Mouse (Mus musculus): ENCODE measurements at regions not wholly inside any gene's neighbourhood (a gene's known extent, or its start where the extent isn't known, plus 50 kb on each side); places are given as distances from the start of the nearest gene placed in this dataset.

- no peak for DNase-seq
These were observed 50.5 kb upstream of the Ednra start for GRCm38 (mm10) chr8:77774551-77775335.

GRCm38 (mm10) chr8:77775526-77775925 lies 51.3 kb upstream of the Ednra start:
- no peak for DNase-seq

GRCm38 (mm10) chr8:77777597-77777996 lies 53.3 kb upstream of the Ednra start:
- DNase-seq: no peak

GRCm38 (mm10) chr8:77785676-77786255 lies 61.5 kb upstream of the Ednra start:
- DNase-seq: no peak

DNA sequence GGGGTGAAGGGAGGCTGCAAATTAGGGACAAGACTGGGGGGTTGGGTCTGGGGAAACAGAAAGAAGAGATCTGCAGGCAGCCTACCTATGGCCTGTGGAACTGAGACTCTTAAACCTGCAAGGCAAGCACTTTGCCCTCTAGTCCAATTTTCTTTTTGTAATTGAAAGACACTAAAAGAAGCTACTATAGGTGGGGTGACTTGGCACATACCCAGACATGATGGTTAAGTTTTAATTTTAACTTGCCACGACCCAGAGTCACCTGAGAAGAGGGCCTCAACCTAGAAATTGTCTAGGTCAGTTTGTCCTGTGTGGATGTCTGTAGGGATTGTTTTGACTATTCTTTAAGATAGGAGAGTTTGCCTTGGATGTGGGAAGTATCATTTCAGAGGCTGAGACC lies 70.6 kb upstream of the Ednra start:
- DNase-seq: no peak

GRCm38 (mm10) chr8:77803147-77803903 lies 79.1 kb upstream of the Ednra start:
- peak; percentile 83 for DNase-seq

DNA sequence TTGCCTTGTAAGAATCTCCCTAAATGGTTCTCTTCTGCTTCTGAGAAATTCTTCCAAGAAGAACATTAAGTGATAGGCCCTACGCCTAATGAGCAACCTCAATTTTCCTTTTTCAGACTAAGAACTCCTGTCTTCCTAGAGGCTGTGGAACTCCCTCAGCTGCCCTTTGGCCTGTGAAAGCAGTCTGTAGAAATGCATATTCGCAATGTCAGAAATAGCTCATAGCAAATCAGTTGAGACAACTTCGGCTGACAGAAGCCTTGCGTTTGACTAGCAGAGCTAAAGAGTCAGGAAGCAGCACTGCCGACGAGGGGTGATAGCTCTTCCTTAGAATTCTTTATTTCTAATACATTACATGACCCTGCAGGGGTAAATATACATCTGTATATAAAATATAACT lies 80.3 kb upstream of the Ednra start:
- DNase-seq: no peak

- DNase-seq: no peak
These were observed 80.7 kb upstream of the Ednra start for GRCm38 (mm10) chr8:77804956-77805355.

- no peak for DNase-seq
These were observed 81.4 kb upstream of the Ednra start for GRCm38 (mm10) chr8:77805657-77806056.

DNA sequence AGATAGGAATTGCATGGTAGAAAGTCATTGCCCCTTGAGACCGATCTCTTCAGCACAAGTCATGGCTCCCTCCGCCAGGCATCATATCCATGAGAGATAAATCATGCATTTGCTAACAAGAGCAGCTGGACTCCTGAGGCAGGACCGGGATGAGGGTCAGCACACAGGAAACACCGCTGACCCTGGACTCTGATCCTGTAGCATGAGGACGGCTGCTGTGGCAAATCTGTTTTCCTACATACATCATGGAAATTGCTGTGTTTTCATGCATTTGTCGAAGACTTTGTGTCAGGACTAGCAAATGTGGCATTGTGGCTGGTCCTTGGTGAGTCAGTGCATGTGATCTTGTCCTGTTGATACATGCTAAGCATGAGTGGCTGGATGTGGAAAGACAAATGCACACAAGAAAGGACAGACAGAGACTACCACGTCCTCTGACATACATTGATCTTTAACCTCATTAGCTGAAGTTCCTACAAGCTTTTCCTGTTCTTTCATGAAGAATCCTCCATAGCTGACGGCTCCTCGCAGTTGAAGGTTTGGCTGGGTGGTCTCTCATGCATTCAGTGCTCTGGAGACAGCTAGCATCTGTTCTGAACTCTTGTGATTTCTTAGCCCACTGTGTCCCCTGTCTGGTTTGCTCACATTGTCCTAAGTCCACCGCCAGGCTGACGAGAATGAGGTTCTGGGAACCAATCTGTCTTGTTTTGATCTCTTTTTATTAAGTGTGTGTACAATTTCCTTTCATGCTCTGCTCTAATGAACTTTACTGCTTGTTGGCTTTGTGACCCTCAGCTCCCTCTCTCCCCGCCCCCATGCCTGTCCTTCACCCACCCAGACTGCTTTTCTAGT lies 90.8 kb upstream of the Ednra start:
- peak; percentile 79 for DNase-seq

DNA sequence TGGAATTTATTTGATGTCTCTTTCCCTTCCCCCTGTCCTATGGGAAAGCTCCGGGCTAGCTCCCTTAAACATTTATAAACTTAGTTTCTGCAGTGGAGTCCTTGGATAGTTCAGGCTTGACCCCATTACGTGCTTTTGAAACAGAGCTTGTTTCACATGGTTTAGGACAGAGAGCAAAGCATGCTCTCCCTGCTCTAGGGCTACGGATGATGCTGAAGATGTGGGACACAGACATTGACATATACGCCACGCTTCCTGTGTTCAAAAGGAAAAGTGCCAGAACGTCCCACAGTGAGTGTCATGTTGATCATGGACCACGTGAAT lies 91.3 kb upstream of the Ednra start:
- DNase-seq: peak; percentile 27

GRCm38 (mm10) chr8:77816217-77816616 lies 92.0 kb upstream of the Ednra start:
- no peak for DNase-seq

DNA sequence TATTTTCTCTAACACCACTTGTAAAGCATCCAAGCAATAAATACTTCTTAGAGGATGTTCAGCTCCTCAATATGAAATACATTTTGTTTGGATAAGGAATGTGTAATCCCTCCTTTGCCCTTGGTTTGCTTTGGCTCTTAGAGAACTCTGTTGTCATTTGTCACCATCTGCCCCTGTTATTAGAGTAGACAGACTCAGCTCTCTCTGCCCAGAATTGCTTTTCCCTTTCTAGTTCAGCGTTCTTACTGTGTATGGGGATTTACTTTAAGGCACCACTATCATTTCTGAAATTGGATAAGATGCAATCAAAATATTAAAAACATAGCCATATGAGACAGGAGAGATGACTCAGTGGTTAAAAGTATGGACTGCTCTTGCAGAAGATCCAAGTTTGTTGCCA lies 101.5 kb upstream of the Ednra start:
- DNase-seq: no peak

DNA sequence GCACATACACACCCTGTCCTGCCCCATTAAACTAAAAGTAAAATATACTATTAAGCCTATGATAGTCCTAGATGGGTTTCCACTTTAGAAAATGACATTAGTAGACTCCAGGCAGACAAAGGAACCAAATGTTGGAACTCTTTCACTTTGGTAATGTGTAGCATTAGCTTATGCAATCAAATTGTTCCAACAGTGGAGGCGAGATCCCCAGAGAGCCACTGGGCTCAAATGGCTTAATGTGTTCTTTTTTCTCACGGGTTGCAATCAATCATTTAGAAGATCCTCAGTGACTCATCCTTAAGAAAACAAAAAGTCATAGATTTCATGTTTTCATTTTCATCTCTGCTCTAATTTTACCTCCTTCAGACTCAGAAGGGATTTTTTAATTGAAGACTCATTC lies 102.0 kb upstream of the Ednra start:
- DNase-seq: no peak

DNA sequence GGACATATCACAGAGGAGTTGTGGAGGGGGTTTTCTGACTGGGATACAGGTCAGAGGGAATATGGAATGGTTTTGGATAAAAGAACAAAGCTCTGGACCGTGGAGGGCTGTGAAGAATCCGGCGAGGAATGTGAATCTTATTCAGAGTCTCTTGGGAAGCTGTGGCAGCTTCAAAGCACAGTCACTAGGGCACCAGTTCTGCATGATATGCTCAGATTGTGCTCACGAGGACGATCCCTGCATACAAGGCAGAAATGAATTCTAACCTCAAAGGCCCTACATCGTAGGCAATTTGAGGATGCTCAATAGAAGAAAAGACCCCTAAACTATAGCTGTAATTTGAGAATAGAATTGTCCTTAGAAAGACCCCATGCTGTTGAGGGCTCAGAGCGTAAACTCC lies 103.8 kb upstream of the Ednra start:
- no peak for DNase-seq

DNA sequence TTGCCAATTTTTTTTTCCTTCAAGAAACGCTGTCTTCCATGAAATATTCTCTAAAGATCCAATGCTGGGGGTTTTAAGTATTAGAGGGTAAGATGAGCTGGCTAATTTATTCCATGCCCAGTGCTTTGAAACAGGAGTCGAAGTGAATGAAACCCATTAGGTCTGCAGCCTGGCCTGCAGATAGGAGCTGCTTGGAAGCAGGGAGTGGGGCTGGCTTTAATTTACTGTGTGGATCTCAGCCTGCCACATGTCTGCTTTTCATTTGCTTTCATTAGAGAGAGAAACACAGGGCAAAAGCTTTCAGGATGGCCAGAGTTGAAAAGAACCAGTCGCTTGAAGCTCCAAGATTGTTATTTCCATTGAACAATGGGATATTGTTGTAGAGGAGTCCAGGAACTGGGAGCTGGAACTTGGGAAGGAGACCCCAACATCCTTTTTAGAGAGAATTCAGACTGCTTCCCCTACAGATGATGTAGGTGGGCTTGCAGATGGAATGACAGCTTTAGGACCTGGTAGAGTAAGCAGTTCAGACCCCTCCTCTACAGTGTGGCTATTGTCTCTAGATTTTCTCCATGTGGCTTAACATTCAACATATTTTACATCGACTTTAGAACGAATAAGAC lies 105.0 kb upstream of the Ednra start:
- DNase-seq: no peak

DNA sequence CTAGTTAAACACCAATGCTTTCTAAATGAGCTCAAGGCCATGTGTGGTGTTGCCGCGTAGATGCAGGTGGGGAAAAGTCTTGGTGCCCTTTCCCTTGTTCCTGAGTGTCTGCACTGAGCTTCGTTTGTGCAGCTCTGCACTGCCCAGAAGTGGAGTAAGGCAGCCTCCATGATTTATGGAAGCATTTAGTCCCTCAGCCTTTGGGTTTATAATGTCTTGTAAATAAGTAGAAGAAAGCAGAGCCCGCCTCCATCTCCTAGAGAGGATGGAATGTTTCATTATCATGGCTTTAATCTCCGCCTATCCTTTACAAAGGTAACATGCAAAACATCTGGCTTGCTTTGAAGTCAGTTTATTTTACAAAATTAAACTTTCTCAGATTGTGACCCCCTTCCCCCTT lies 105.5 kb upstream of the Ednra start:
- no peak for DNase-seq

DNA sequence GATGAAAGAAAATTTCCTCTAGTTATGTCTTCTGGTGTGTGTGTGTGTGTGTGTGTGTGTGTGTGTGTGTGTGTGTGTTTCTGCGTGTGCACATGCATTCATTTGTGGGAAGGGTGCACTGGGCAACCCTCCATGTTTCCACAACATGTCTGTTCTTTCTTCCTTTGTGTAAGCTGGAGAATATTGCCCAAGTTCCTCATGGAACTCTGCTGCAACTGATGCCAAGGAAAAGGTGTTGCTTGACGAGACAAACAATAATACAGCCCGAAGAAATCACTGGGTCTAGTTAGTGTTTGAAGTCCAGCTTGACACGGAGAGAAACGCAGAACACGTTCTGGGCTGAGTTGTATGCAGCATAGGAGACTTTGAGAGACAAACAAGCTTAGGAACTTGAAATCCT lies 110.0 kb upstream of the Ednra start:
- DNase-seq: peak; percentile 73

DNA sequence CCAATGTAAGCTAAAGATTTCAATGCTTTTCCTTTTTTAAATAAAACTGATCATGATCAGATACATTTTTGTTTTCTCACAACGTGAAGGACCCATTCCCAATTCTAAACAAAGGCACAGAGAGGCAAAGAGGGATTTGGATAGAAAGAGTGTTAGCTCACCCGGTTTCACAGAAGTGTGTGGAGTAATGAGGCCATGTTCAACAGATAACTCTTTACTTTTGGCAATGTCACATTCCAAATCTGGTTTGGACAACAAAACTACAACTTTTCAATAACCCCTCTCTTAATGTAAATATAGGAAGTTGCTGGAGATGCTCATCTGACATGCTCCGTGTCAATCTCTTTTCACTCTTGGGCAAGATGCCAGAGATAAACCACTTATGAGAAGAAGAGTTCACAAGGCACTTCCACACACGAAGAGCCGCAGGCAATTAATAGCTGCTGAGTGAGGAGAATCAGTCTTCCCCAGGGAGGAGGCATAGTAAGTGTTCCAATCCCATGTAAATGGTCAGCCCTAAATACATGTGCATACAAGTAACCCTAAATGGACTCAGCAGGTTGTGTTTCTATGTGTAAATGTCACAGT lies 112.7 kb upstream of the Ednra start:
- no peak for DNase-seq

GRCm38 (mm10) chr8:77842392-77843139 lies 118.3 kb upstream of the Ednra start:
- no peak for DNase-seq

DNA sequence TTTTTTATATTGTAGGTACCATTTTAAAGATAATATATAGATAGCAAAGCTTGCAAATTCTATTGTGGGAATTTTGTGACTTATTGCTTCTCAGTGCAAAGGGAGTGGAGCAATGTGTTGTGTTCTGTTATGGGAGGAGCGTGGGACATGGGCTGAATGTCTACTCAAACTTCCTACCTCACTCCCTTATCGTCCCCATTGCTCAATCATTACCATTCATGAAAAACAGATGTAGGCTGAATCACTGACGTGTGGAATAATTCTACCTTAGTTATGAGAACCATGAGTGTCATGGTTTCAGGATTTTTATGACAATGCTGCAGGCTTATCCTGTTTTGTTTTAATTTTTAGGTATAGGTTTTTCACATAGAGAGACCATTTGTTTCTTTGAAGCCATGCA lies 119.0 kb upstream of the Ednra start:
- DNase-seq: no peak

DNA sequence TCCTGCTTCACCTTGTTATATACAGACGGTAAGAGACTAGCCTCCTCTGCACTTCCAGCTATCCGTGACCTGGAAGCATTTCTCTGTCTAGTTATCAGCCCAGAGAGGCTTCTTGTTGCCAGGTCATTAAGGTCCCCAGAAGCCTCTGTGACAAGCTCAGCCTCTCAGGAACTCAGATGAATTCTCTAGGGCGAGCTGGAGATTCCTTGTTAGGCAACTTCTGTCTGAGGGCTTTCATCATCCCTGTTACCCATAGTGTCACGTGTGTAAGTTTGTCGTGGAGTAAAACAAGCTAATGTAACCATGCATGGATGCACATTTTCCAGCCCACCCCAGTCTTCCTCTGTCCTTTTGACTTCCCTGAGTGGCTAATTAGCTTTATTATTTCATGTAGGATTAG lies 126.3 kb upstream of the Ednra start:
- no peak for DNase-seq
